ENCODE assay signal across 13 mouse cellular contexts in the genomic region with DNA sequence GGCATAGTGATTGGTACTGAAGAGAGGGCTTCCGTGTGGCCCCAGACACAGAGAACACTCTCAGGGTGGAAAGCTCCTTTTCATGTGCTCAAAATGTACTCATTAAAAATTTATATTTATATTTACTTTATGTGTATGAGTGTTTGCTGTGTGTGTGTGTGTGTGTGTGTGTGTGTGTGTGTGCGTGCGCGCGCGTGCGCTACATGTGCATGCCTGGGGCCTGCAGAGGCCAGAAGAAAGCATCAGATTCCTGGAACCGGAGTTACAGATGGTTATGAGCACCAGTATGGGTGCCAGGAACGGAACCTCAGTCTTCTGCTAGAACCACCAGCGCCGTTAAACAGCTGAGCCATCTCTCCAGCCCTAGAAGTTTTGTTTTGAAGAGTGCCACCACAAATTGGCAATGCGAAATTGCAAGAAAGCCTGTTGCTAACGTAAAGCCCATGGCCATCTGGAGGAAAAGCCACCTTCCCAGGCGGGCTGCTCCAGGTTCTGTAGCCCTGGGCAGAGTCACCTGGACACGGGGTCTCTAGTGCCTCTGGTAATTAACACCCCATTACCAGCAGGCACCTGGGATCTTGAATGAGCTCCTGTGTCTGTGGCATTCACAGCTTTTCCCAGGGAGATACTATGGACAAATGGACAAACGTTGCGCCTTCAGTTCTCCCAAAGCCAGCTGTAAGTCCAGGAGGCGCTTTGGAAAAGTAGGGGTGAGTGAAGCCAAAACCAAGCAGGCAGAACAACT. TPM values are rescaled to one million over a fixed set of nuclear protein-coding genes. Genes with fewer than 3 reads are reported as not detected.
DNase-seq lines count a peak whose midpoint lies in the region; ATAC-seq and TF ChIP-seq lines count a peak whose summit lies in the region.
"Had no signal": no experiment of that assay in that cellular context is flagged by ENCODE, and none has a peak within 500 bp of the region (broad histone marks: within the 10 kb centered on the region; RNA-seq: fewer than 3 reads in every experiment).

No protein-coding gene starts in this region.

- no peak for ATAC-seq in heart, embryonic 16.5 days (replicated peaks; ENCODE audit: extremely low read depth, insufficient read depth, low FRiP score)
- ATAC-seq in limb, embryonic 12.5 days (ENCODE audit: insufficient number of reproducible peaks, insufficient read depth, low FRiP score, low TSS enrichment, low read depth), result peak; percentile 56

- H3K4me3 ChIP-seq in heart, embryonic 16.5 days (ENCODE audit: low read length), result no peak overlapping the region
- H3K4me3 ChIP-seq in heart, adult 2 months, result no peak overlapping the region
- no peak overlapping the region for H3K4me3 ChIP-seq in testis, adult 2 months (ENCODE audit: control insufficient read depth, low read depth, low read length)
- H3K4me3 ChIP-seq in limb, embryonic 12.5 days (replicated peaks), result peak overlapping the region; percentile 16; the same call in 1 of the 2 replicates
- H3K4me3 ChIP-seq: midbrain, embryonic 13.5 days had no signal

- DNase-seq in heart, adult 2 months, result no peak
- DNase-seq in testis, postnatal 14 days (ENCODE audit: low spot score), result no peak
- peak; percentile 10 for DNase-seq in naive thymus-derived CD4-positive, alpha-beta T cell, adult 2 months (ENCODE audit: low read depth)
- no peak for DNase-seq in gastrocnemius, adult 8-10 months (ENCODE audit: low spot score in 2 of 2)
- DNase-seq: cerebellum, adult 18-20 months; gastrocnemius, postnatal 14 days; layer of hippocampus, adult 9-11 months; lung, adult 18-20 months had no signal

- peak overlapping the region; percentile 51; the same call in 1 of the 2 replicates for H3K27ac ChIP-seq in heart, embryonic 16.5 days (ENCODE audit: low read length)
- no peak overlapping the region for H3K27ac ChIP-seq in heart, adult 2 months
- H3K27ac ChIP-seq in testis, adult 2 months (ENCODE audit: control insufficient read depth, insufficient read depth, low read depth, low read length), result no peak overlapping the region
- peak overlapping the region; percentile 74 for H3K27ac ChIP-seq in limb, embryonic 12.5 days
- H3K27ac ChIP-seq: midbrain, embryonic 13.5 days; stomach, postnatal 0 days had no signal

- no peaks in the 10 kb centered on the region for H3K79me2 ChIP-seq in heart, adult 2 months (replicated peaks; ENCODE audit: control insufficient read depth, insufficient read depth, low read length)

- no peak for TF ChIP-seq CTCF in heart, adult 2 months (IDR thresholded peaks at IDR 0.05)
- TF ChIP-seq CTCF in testis, adult 2 months (IDR thresholded peaks at IDR 0.05; ENCODE audit: control insufficient read depth, insufficient read depth, insufficient replicate concordance, low read depth, low read length), result no peak

- peaks cover 5% of the 10 kb centered on the region; the same call in 1 of the 2 replicates for H3K4me1 ChIP-seq in heart, embryonic 16.5 days (ENCODE audit: control insufficient read depth, insufficient read depth, low read length)
- peaks cover 1% of the 10 kb centered on the region; the same call in 1 of the 2 replicates for H3K4me1 ChIP-seq in heart, adult 2 months (ENCODE audit: control insufficient read depth, insufficient read depth, low read length)
- H3K4me1 ChIP-seq in testis, adult 2 months (ENCODE audit: control insufficient read depth, insufficient read depth, low read length), result no peaks in the 10 kb centered on the region; the same call in 1 of the 2 replicates
- H3K4me1 ChIP-seq in limb, embryonic 12.5 days (replicated peaks), result peaks cover 25% of the 10 kb centered on the region
- H3K4me1 ChIP-seq: midbrain, embryonic 13.5 days had no signal

- H3K4me2 ChIP-seq in heart, embryonic 16.5 days (ENCODE audit: low read depth, low read length), result peak overlapping the region; percentile 34; the same call in 1 of the 2 replicates
- H3K4me2 ChIP-seq in limb, embryonic 12.5 days, result peak overlapping the region; percentile 56
- H3K4me2 ChIP-seq: midbrain, embryonic 13.5 days had no signal

- H3K27me3 ChIP-seq in heart, embryonic 16.5 days (ENCODE audit: control insufficient read depth, insufficient read depth, low read length), result no peaks in the 10 kb centered on the region
- no peaks in the 10 kb centered on the region for H3K27me3 ChIP-seq in heart, adult 2 months (ENCODE audit: control insufficient read depth, insufficient read depth, low read length)
- H3K27me3 ChIP-seq in testis, adult 2 months (ENCODE audit: control insufficient read depth, insufficient read depth, low read length), result no peaks in the 10 kb centered on the region
- no peaks in the 10 kb centered on the region for H3K27me3 ChIP-seq in limb, embryonic 12.5 days
- H3K27me3 ChIP-seq: midbrain, embryonic 13.5 days had no signal

- intact Hi-C loops in heart, adult 2 months (cut with DNase I), result no loop called here

- no peak for TF ChIP-seq EP300 in heart, adult 2 months (IDR thresholded peaks at IDR 0.05; ENCODE audit: insufficient read depth, low read depth, low read length)

- TF ChIP-seq POLR2A in heart, adult 2 months (IDR thresholded peaks at IDR 0.05; ENCODE audit: insufficient read depth, low read depth, low read length), result no peak
- 0 out of 2 replicates have a peak, but pooled peaks have one; percentile 2 for TF ChIP-seq POLR2A in testis, adult 2 months (IDR thresholded peaks at IDR 0.05; ENCODE audit: control insufficient read depth, low read depth, low read length)

- WGBS in heart, embryonic 16.5 days, result 78% methylated on average over 18 of the region's 18 CpGs
- WGBS in heart, adult 2 months, result 89% methylated on average over 18 of the region's 18 CpGs
- 58% methylated on average over 18 of the region's 18 CpGs for WGBS in limb, embryonic 12.5 days

- H3K9ac ChIP-seq in heart, embryonic 16.5 days (ENCODE audit: low read length), result no peak overlapping the region
- H3K9ac ChIP-seq in heart, adult 2 months (ENCODE audit: low read depth, low read length), result no peak overlapping the region
- H3K9ac ChIP-seq in limb, embryonic 12.5 days (replicated peaks), result no peak overlapping the region; the same call in 1 of the 2 replicates
- H3K9ac ChIP-seq: midbrain, embryonic 13.5 days had no signal

- H3K36me3 ChIP-seq in heart, embryonic 16.5 days (ENCODE audit: control insufficient read depth, insufficient read depth), result no peaks in the 10 kb centered on the region
- no peaks in the 10 kb centered on the region for H3K36me3 ChIP-seq in heart, adult 2 months (ENCODE audit: control insufficient read depth, insufficient read depth, low read length)
- H3K36me3 ChIP-seq in testis, adult 2 months (ENCODE audit: control insufficient read depth, insufficient read depth, low read length), result no peaks in the 10 kb centered on the region
- no peaks in the 10 kb centered on the region for H3K36me3 ChIP-seq in limb, embryonic 12.5 days
- H3K36me3 ChIP-seq: midbrain, embryonic 13.5 days had no signal

- H3K9me3 ChIP-seq in heart, embryonic 16.5 days (replicated peaks; ENCODE audit: control insufficient read depth, low read length), result no peaks in the 10 kb centered on the region
- no peaks in the 10 kb centered on the region for H3K9me3 ChIP-seq in limb, embryonic 12.5 days
- H3K9me3 ChIP-seq: midbrain, embryonic 13.5 days had no signal

RNA-seq across cellular contexts. Expression of a gene that starts 38.4 kb away (rescaled TPM):
- polyA plus RNA-seq in heart, embryonic 16.5 days (2015; fragmentation: Nextera tagmentation; extraction: Ambion mirVana), result 2.3 and 2.5 TPM in 2 replicates
- 10 to 100 TPM; 16.7 to 22.8 TPM for total RNA-seq in heart, adult 2 months (2021)
- polyA plus RNA-seq in heart, adult 2 months (2012; rRNA removed), result 6.4 and 7.1 TPM in 2 replicates
- 15.9 and 16.1 TPM in 2 replicates for polyA plus RNA-seq in testis, adult 2 months (2012; rRNA removed)
- polyA plus RNA-seq in limb, embryonic 12.5 days (2016; fragmentation: Nextera tagmentation; extraction: Ambion mirVana), result 5.3 and 6.1 TPM in 2 replicates
- total RNA-seq in gastrocnemius, adult 8-10 months (2022), result under 1 TPM; 0.20 to 0.70 (median 0.41) TPM

Comparison
In these comparisons a context has a peak if more than half of its experiments do, and no peak if none do; other contexts are left out.
1. H3K27ac ChIP-seq: peak in heart, embryonic 16.5 days (single experiment) and limb, embryonic 12.5 days (single experiment); none in heart, adult 2 months (single experiment) and testis, adult 2 months (single experiment).